Mouse (Mus musculus) embryonic facial prominence, embryonic 14.5 days (tissue): ENCODE results near the gene Dhrs3. TPM values are rescaled to one million over a fixed set of nuclear protein-coding genes. Genes with fewer than 3 reads are reported as not detected.

ENCODE experiments used
- ATAC-seq: fragments of 200-750 bp; cut with Nextera tagmentation; 2 replicates; pipeline ENCODE4 v1.8.0; 2017; ENCODE audit warnings: low read depth, moderate number of reproducible peaks, moderate TSS enrichment
- DNase-seq: peaks from one replicate; pipeline ENCODE4 v3.0.0-alpha.2; 2015; ENCODE audit warnings: low spot score
- H3K27ac ChIP-seq: fragments of 300-500 bp; sonication (generic); replicated peaks from 2 replicates; pipeline ENCODE4 v1.5.1; 2014; ENCODE audit warnings: low read depth, mild to moderate bottlenecking, low read length, moderate library complexity
- H3K27me3 ChIP-seq: fragments of 300-500 bp; sonication (generic); replicated peaks from 2 replicates; pipeline ENCODE4 v1.6.1; 2014; ENCODE audit warnings: low read length; ENCODE audit not compliant: control insufficient read depth, insufficient read depth
- H3K36me3 ChIP-seq: fragments of 300-500 bp; sonication (generic); 2 replicates; pipeline ENCODE4 v1.6.1; 2014; ENCODE audit warnings: low read length, mixed read lengths; ENCODE audit not compliant: control insufficient read depth, insufficient read depth
- H3K4me1 ChIP-seq: fragments of 300-500 bp; sonication (generic); 2 replicates; pipeline ENCODE4 v1.6.1; 2014; ENCODE audit warnings: antibody characterized with exemption, low read length; ENCODE audit not compliant: control insufficient read depth, insufficient read depth
- H3K4me2 ChIP-seq: fragments of 300-500 bp; sonication (generic); 2 replicates; pipeline ENCODE4 v1.6.1; 2014; ENCODE audit warnings: low read depth, mild to moderate bottlenecking, low read length, moderate library complexity, mixed read lengths
- H3K4me3 ChIP-seq: fragments of 300-500 bp; sonication (generic); 2 replicates; pipeline ENCODE4 v1.5.1; 2014; ENCODE audit warnings: low read depth, mild to moderate bottlenecking, low read length
- H3K9ac ChIP-seq: fragments of 300-500 bp; sonication (generic); 2 replicates; pipeline ENCODE4 v1.6.1; 2014; ENCODE audit warnings: low read depth, mild to moderate bottlenecking, low read length, moderate library complexity, mixed read lengths
- H3K9me3 ChIP-seq: fragments of 300-500 bp; sonication (generic); 2 replicates; pipeline ENCODE4 v1.6.1; 2016; ENCODE audit warnings: low read length; ENCODE audit not compliant: control insufficient read depth
- WGBS: fragments of 180-500 bp; shearing (Covaris S2); extraction: QIAGEN DNeasy Blood & Tissue Kit; methylation state at CpG from one replicate; pipeline ENCODE4 v1.1.7; 2014; 5-methylcytosine and 5-hydroxymethylcytosine counted together
- polyA plus RNA-seq: library from polyadenylated mRNA; unstranded; fragments of >200 nt; fragmentation: Nextera tagmentation; extraction: Ambion mirVana; gene quantifications from 2 replicates; pipeline ENCODE4 v1.2.1, GENCODE M21; 2014

Dhrs3 gene
- polyA plus RNA-seq, 1 experiment from 2014 or later, result 67.4 TPM

GRCm38 (mm10) chr4:144939847-144940411 is 47.3 kb downstream of the Dhrs3 start:
- WGBS, result 72% methylated on average over 4 of the region's 4 CpGs
- Histone ChIP-seq H3K27me3 (no peaks in the 10 kb centered on the region), H3K9ac (no peak overlapping the region), H3K27ac (no peak overlapping the region), H3K4me2 (no peak overlapping the region), H3K4me3 (no peak overlapping the region), H3K36me3 (no peaks in the 10 kb centered on the region), H3K9me3 (no peaks in the 10 kb centered on the region), H3K4me1 (no peaks in the 10 kb centered on the region)
- ATAC-seq, result no peak
- no peak for DNase-seq

GRCm38 (mm10) chr4:144940796-144941462 is 48.3 kb downstream of the Dhrs3 start:
- Histone ChIP-seq H3K9ac (no peak overlapping the region), H3K4me3 (no peak overlapping the region), H3K36me3 (no peaks in the 10 kb centered on the region), H3K27ac (no peak overlapping the region), H3K4me2 (no peak overlapping the region), H3K4me1 (no peaks in the 10 kb centered on the region), H3K9me3 (no peaks in the 10 kb centered on the region), H3K27me3 (no peaks in the 10 kb centered on the region)
- WGBS, result 68% methylated on average over 13 of the region's 13 CpGs
- DNase-seq (no peak), ATAC-seq (no peak)

- no peaks in the 10 kb centered on the region for H3K9me3 ChIP-seq
- no peaks in the 10 kb centered on the region for H3K4me1 ChIP-seq
- H3K27me3 ChIP-seq, result no peaks in the 10 kb centered on the region
- H3K4me2 ChIP-seq, result no peak overlapping the region
- WGBS, result 94% methylated on average over 3 of the region's 3 CpGs
- no peak overlapping the region for H3K27ac ChIP-seq
- H3K36me3 ChIP-seq, result no peaks in the 10 kb centered on the region
- no peak overlapping the region for H3K9ac ChIP-seq
- no peak overlapping the region for H3K4me3 ChIP-seq
- DNase-seq (no peak), ATAC-seq (no peak)
Measured at GRCm38 (mm10) chr4:144942433-144942832, 49.8 kb downstream of the Dhrs3 start.

GRCm38 (mm10) chr4:144943273-144943672 is 50.6 kb downstream of the Dhrs3 start:
- 82% methylated on average over 5 of the region's 5 CpGs for WGBS

GRCm38 (mm10) chr4:144947738-144948390 is 55.2 kb downstream of the Dhrs3 start:
- no peak overlapping the region for H3K4me3 ChIP-seq
- WGBS, result 59% methylated on average over 6 of the region's 6 CpGs
- ATAC-seq (no peak), DNase-seq (no peak)
- no peaks in the 10 kb centered on the region for H3K9me3 ChIP-seq
- H3K27ac ChIP-seq, result no peak overlapping the region
- H3K4me2 ChIP-seq, result no peak overlapping the region
- H3K9ac ChIP-seq, result no peak overlapping the region
- H3K36me3 ChIP-seq, result no peaks in the 10 kb centered on the region
- no peaks in the 10 kb centered on the region for H3K27me3 ChIP-seq
- H3K4me1 ChIP-seq, result peaks cover 18% of the 10 kb centered on the region

More at GRCm38 (mm10) chr4:144943273-144943672, 50.6 kb downstream of the Dhrs3 start:
- Histone ChIP-seq H3K4me3 (no peak overlapping the region), H3K9me3 (no peaks in the 10 kb centered on the region), H3K4me1 (peaks cover 1% of the 10 kb centered on the region; the same call in 1 of the 2 replicates), H3K27ac (no peak overlapping the region), H3K9ac (no peak overlapping the region), H3K4me2 (no peak overlapping the region), H3K36me3 (no peaks in the 10 kb centered on the region), H3K27me3 (no peaks in the 10 kb centered on the region)
- no peak for DNase-seq
- ATAC-seq, result no peak

- ATAC-seq, result peak; percentile 81
- DNase-seq, result peak; percentile 69
- Histone ChIP-seq H3K4me1 (peaks cover 18% of the 10 kb centered on the region), H3K27me3 (no peaks in the 10 kb centered on the region), H3K4me2 (no peak overlapping the region), H3K9ac (no peak overlapping the region), H3K4me3 (no peak overlapping the region), H3K36me3 (no peaks in the 10 kb centered on the region), H3K9me3 (no peaks in the 10 kb centered on the region), H3K27ac (peak overlapping the region; percentile 28; the same call in 1 of the 2 replicates)
- 28% methylated on average over 9 of the region's 9 CpGs for WGBS
Measured at GRCm38 (mm10) chr4:144949441-144950326, 57.1 kb downstream of the Dhrs3 start.

GRCm38 (mm10) chr4:144950327-144950711 is 57.7 kb downstream of the Dhrs3 start:
- H3K4me3 ChIP-seq, result no peak overlapping the region
- H3K4me2 ChIP-seq, result no peak overlapping the region
- H3K27ac ChIP-seq, result peak overlapping the region; percentile 28; the same call in 1 of the 2 replicates
- peaks cover 18% of the 10 kb centered on the region for H3K4me1 ChIP-seq
- no peak overlapping the region for H3K9ac ChIP-seq
- no peak for DNase-seq
- no peaks in the 10 kb centered on the region for H3K27me3 ChIP-seq
- no peaks in the 10 kb centered on the region for H3K9me3 ChIP-seq
- no peaks in the 10 kb centered on the region for H3K36me3 ChIP-seq
- WGBS, result 52% methylated on average over 3 of the region's 3 CpGs
- no peak for ATAC-seq

GRCm38 (mm10) chr4:144950883-144951282 is 58.3 kb downstream of the Dhrs3 start:
- 78% methylated on average over 3 of the region's 3 CpGs for WGBS
- Histone ChIP-seq H3K4me1 (peaks cover 18% of the 10 kb centered on the region), H3K9me3 (no peaks in the 10 kb centered on the region), H3K4me2 (no peak overlapping the region), H3K27me3 (no peaks in the 10 kb centered on the region), H3K4me3 (no peak overlapping the region), H3K27ac (no peak overlapping the region), H3K9ac (no peak overlapping the region), H3K36me3 (no peaks in the 10 kb centered on the region)
- DNase-seq, result no peak
- no peak for ATAC-seq
